Mouse (Mus musculus) CH12.LX (cell line): Measurements from ENCODE around the gene Pithd1. TPM values are rescaled to one million over a fixed set of nuclear protein-coding genes. Genes with fewer than 3 reads are reported as not detected.
"Not testable (repeated sequence)": the region's sequence is repeated elsewhere in the genome, so short reads cannot be mapped to it uniquely, and the experiment has no call there.

Experiments used
- DNase-seq: peaks from one replicate; pipeline ENCODE4 v3.0.0-alpha.2; 2013; ENCODE audit errors: extremely low read depth
- H3K27ac ChIP-seq: 2 replicates; pipeline ENCODE4 v1.5.1; 2012; ENCODE audit warnings: low read depth, mild to moderate bottlenecking, control low read depth, moderate library complexity; ENCODE audit not compliant: insufficient read depth
- H3K27me3 ChIP-seq: replicated peaks from 2 replicates; pipeline ENCODE3; 2012; ENCODE audit warnings: inconsistent platforms
- H3K36me3 ChIP-seq, 2 experiments: replicated peaks in 1 of 2; 2 replicates each; pipeline versions ENCODE3 to v1.6.1; 2012; ENCODE audit warnings: inconsistent platforms in 1 of 2, low read length in 1 of 2, mild to moderate bottlenecking in 1 of 2, mixed read lengths in 1 of 2, moderate library complexity in 1 of 2; ENCODE audit not compliant: control insufficient read depth in 1 of 2, insufficient read depth in 1 of 2
- H3K4me1 ChIP-seq, 2 experiments: 2 replicates each; pipeline ENCODE4 v1.6.1; 2012; ENCODE audit warnings: inconsistent platforms in 1 of 2, moderate library complexity in 1 of 2; ENCODE audit not compliant: insufficient read depth in 2 of 2, control insufficient read depth in 1 of 2
- H3K4me2 ChIP-seq: 2 replicates; pipeline ENCODE4 v1.6.1; 2012; ENCODE audit warnings: low read depth, mild to moderate bottlenecking, control low read depth; ENCODE audit not compliant: poor library complexity, insufficient read depth, severe bottlenecking
- H3K4me3 ChIP-seq, 3 experiments: fragments of 150-350 bp in 1 of 3; sonication (generic) in 1 of 3; replicated peaks in 1 of 3; 2 replicates each; pipeline versions ENCODE3 to v1.5.1; 2011 to 2012; ENCODE audit warnings: low read depth in 2 of 3, low read length in 2 of 3, mild to moderate bottlenecking in 2 of 3, moderate library complexity in 2 of 3, control low read depth in 1 of 3, improper control_type of control experiment in 1 of 3, inconsistent platforms in 1 of 3, mixed read lengths in 1 of 3; ENCODE audit not compliant: poor library complexity in 1 of 3
- H3K79me2 ChIP-seq: replicated peaks from 2 replicates; pipeline ENCODE4 v1.6.1; 2012; ENCODE audit warnings: mild to moderate bottlenecking, moderate library complexity; ENCODE audit not compliant: control insufficient read depth, poor library complexity, insufficient read depth, severe bottlenecking; ENCODE audit errors: extremely low read depth
- H3K9ac ChIP-seq: 2 replicates; pipeline ENCODE4 v1.6.1; 2012; ENCODE audit warnings: low read depth, mild to moderate bottlenecking, control low read depth, moderate library complexity; ENCODE audit not compliant: insufficient read depth
- H3K9me3 ChIP-seq: replicated peaks from 2 replicates; pipeline ENCODE3; 2012; ENCODE audit warnings: low read length, inconsistent platforms, mixed read lengths
- CTCF ChIP-seq, 2 experiments: IDR thresholded peaks in 1 of 2; conservative IDR thresholded peaks in 1 of 2; 2 replicates each; pipeline ENCODE4 v1.5.1; 2011 to 2012; ENCODE audit warnings: low read depth in 2 of 2, low read length in 2 of 2, improper control_type of control experiment in 1 of 2, inconsistent platforms in 1 of 2, mild to moderate bottlenecking in 1 of 2, moderate library complexity in 1 of 2
- E2F4 ChIP-seq: IDR thresholded peaks from 2 replicates; pipeline ENCODE4 v1.6.1; 2011; ENCODE audit warnings: low read depth, low read length, improper control_type of control experiment; ENCODE audit not compliant: insufficient replicate concordance
- ELF1 ChIP-seq: IDR thresholded peaks from 2 replicates; pipeline ENCODE4 v1.6.1; 2014; ENCODE audit warnings: low read depth, mild to moderate bottlenecking, inconsistent platforms, low read length, improper control_type of control experiment
- GABPA ChIP-seq: IDR thresholded peaks from 2 replicates; pipeline ENCODE4 v1.6.1; 2012; ENCODE audit warnings: low read depth, low read length, improper control_type of control experiment, inconsistent platforms; ENCODE audit not compliant: insufficient replicate concordance
- IRF4 ChIP-seq: IDR thresholded peaks from 2 replicates; pipeline ENCODE4 v1.6.1; 2014; ENCODE audit warnings: low read depth, mild to moderate bottlenecking, inconsistent platforms, low read length, improper control_type of control experiment
- MAFK ChIP-seq: IDR thresholded peaks from 2 replicates; pipeline ENCODE4 v1.6.1; 2011; ENCODE audit warnings: low read length, improper control_type of control experiment; ENCODE audit not compliant: insufficient replicate concordance
- MEF2A ChIP-seq: IDR thresholded peaks from 2 replicates; pipeline ENCODE4 v1.6.1; 2014; ENCODE audit warnings: low read depth, mild to moderate bottlenecking, inconsistent platforms, low read length, improper control_type of control experiment, borderline replicate concordance
- PAX5 ChIP-seq: IDR thresholded peaks from 2 replicates; pipeline ENCODE4 v1.6.1; 2012; ENCODE audit warnings: low read length, inconsistent platforms, mixed read lengths
- POLR2AphosphoS2 ChIP-seq: IDR thresholded peaks from 2 replicates; pipeline ENCODE4 v1.6.1; 2011; ENCODE audit warnings: low read depth, low read length, improper control_type of control experiment
- RAD21 ChIP-seq: IDR thresholded peaks from 2 replicates; pipeline ENCODE4 v1.6.1; 2011; ENCODE audit warnings: low read depth, mild to moderate bottlenecking, low read length, improper control_type of control experiment, moderate library complexity
- RCOR1 ChIP-seq: conservative IDR thresholded peaks from 2 replicates; pipeline ENCODE4 v1.6.1; 2012; ENCODE audit warnings: low read depth, mild to moderate bottlenecking, inconsistent platforms, low read length, improper control_type of control experiment
- SIN3A ChIP-seq: IDR thresholded peaks from 2 replicates; pipeline ENCODE4 v1.6.1; 2012; ENCODE audit warnings: low read length, improper control_type of control experiment, inconsistent platforms
- SMC3 ChIP-seq: IDR thresholded peaks from 2 replicates; pipeline ENCODE4 v1.6.1; 2011; ENCODE audit warnings: low read depth, low read length, improper control_type of control experiment
- TCF12 ChIP-seq: IDR thresholded peaks from 2 replicates; pipeline ENCODE4 v1.6.1; 2014; ENCODE audit warnings: low read depth, mild to moderate bottlenecking, inconsistent platforms, low read length, improper control_type of control experiment
- USF2 ChIP-seq: conservative IDR thresholded peaks from 2 replicates; pipeline ENCODE4 v1.6.1; 2011; ENCODE audit warnings: low read depth, low read length, improper control_type of control experiment
- ZKSCAN1 ChIP-seq: IDR thresholded peaks from 2 replicates; pipeline ENCODE4 v1.6.1; 2012; ENCODE audit warnings: low read depth, inconsistent platforms, low read length, improper control_type of control experiment, borderline replicate concordance
- ZNF384 ChIP-seq: IDR thresholded peaks from 2 replicates; pipeline ENCODE4 v1.6.1; 2012; ENCODE audit warnings: low read depth, low read length, improper control_type of control experiment, inconsistent platforms
- dilution Hi-C: fragments of 300-500 bp; cut with MboI; formaldehyde crosslinking; loops from 2 replicates; pipeline ENCODE4 v1.14.3; 2020; ENCODE audit warnings: low sequenced_read_pairs; ENCODE audit not compliant: extremely low pct_unique_long_range_greater_than_20kb, extremely low pct_ligation_motif_present
- in situ Hi-C: fragments of 300-500 bp; cut with MboI; formaldehyde crosslinking; loops from 3 replicates; pipeline ENCODE4 v1.14.3; 2019; ENCODE audit warnings: low sequenced_read_pairs, low pct_ligation_motif_present, low pct_unique_long_range_greater_than_20kb, mixed read lengths
- polyA plus RNA-seq: library from polyadenylated mRNA; unstranded; fragments of >175 nt; gene quantifications from 2 replicates; pipeline ENCODE4 v1.2.1, GENCODE M21; 2012; ENCODE audit warnings: low read depth; ENCODE audit not compliant: insufficient read length
- total RNA-seq, 2 experiments: library from RNA; depleted of rRNA; stranded (reverse); fragments of 300-350 nt in 1 of 2; fragments of >200 nt in 1 of 2; gene quantifications; 2 replicates each; pipeline ENCODE4 v1.2.3; 2012 to 2014

Gene Pithd1
- total and polyA plus RNA-seq, 3 experiments, result 53.2 to 87.5 (median 53.2) TPM

DNA sequence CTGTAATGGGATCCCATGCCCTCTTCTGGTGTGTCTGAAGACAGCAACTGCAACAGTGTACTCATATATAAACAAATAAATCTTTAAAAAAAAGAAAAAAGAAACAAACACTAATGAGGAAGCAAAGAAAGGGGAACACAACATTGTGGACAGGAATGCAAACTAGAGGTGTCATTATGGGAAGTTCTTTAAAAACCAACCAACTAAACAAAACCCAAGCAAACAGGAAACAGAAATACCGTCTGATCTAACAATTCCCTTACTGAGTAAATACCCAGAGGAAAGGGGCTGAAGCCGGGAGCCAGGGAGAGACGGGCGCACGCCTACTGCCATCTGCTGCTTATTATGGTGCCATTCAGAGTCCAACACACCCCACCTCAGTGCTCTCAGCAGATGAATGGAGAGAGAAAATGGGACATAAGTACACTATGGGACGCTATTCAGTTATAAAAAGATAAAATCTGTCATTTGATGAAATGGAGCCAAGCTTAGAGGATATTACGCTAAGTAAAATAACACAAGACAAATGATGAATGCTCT is 5.5 kb downstream of the Pithd1 start:
- no peak overlapping the region for H3K9ac ChIP-seq
- H3K79me2 ChIP-seq, result peaks cover 21% of the 10 kb centered on the region
- peaks cover 40 to 69% of the 10 kb centered on the region in 2 experiments for H3K36me3 ChIP-seq
- no peaks in the 10 kb centered on the region for H3K27me3 ChIP-seq
- TF ChIP-seq RCOR1, result no peak
- TF ChIP-seq CTCF (conservative IDR thresholded peaks at IDR 0.05 in 1 of 2, IDR thresholded peaks at IDR 0.05 in 1 of 2; ENCODE audit: low read depth in 2 of 2, low read length in 2 of 2), result no peak
- TF ChIP-seq POLR2AphosphoS2, result 0 out of 2 replicates have a peak, but pooled peaks have one; percentile 42
- dilution Hi-C loops (no loop called here), in situ Hi-C loops (no loop called here)
- H3K4me1 ChIP-seq, result peaks cover 2 to 19% of the 10 kb centered on the region in 2 experiments; a peak in 2 of 4 replicates
- H3K9me3 ChIP-seq, result no peaks in the 10 kb centered on the region
- H3K4me2 ChIP-seq, result no peak overlapping the region
- H3K4me3 ChIP-seq, result no peak overlapping the region
- no peak overlapping the region for H3K27ac ChIP-seq
- DNase-seq, result no peak

DNA sequence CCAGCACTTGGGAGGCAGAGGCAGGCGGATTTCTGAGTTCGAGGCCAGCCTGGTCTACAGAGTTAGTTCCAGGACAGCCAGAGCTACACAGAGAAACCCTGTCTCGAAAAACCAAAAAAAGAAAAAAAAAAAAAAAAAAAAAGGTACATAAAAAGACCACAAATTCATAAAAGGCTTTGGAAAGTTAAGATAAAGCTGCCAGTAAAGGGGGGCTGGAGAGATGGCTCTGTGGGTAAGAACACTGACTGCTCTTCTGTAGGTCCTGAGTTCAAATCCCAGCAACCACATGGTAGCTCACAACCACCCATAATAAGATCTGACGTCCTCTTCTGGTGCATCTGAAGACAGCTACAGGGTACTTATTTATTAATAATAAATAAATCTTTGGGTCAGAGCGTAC is 6.8 kb downstream of the Pithd1 start:
- peaks cover 1 to 11% of the 10 kb centered on the region in 2 experiments; a peak in 2 of 4 replicates for H3K4me1 ChIP-seq
- H3K79me2 ChIP-seq, H3K4me2 ChIP-seq, in situ Hi-C loops, H3K27me3 ChIP-seq, H3K4me3 ChIP-seq, H3K9ac ChIP-seq, DNase-seq, H3K27ac ChIP-seq, H3K9me3 ChIP-seq, dilution Hi-C loops: not testable (repeated sequence)
- H3K36me3 ChIP-seq, result peaks cover 49 to 76% of the 10 kb centered on the region in 2 experiments

DNA sequence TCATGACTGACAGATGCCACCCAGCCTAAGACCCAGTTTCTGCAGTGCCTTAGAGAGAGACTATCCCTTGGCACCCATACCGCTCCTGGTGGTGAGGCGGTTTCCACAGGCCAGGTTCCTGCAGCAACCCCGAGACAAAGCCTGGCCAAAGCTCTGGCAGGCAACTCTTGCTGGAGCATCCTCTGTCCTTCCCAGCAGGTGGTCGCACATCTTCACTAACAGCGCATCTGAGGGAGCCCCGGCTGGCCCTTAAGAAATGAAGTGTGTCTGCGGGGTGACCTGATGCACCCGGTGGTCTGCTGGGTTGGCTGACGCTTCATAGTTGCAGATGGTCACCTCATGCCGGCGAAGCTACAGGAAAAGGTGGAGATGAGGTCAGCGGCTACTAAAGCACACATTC is 10.9 kb downstream of the Pithd1 start:
- no peak overlapping the region for H3K4me3 ChIP-seq
- H3K27me3 ChIP-seq, result no peaks in the 10 kb centered on the region
- peaks cover 36 to 57% of the 10 kb centered on the region in 2 experiments for H3K36me3 ChIP-seq
- dilution Hi-C loops (no loop called here), in situ Hi-C loops (loop anchor here (5.0 kb wide), 1 partner anchor 76 kb away; the partner anchor contains the start of gene Rpl11)
- H3K9ac ChIP-seq, result no peak overlapping the region
- H3K27ac ChIP-seq, result no peak overlapping the region
- DNase-seq, result no peak
- TF ChIP-seq POLR2AphosphoS2 (no peak), USF2 (no peak), CTCF (conservative IDR thresholded peaks at IDR 0.05 in 1 of 2, IDR thresholded peaks at IDR 0.05 in 1 of 2; ENCODE audit: low read depth in 2 of 2, low read length in 2 of 2) (no peak), ZKSCAN1 (no peak), IRF4 (no peak), SMC3 (no peak), RCOR1 (no peak), TCF12 (no peak), GABPA (no peak), MEF2A (no peak), RAD21 (no peak), PAX5 (no peak), ZNF384 (no peak), E2F4 (no peak), SIN3A (no peak), MAFK (no peak), ELF1 (no peak)
- no peaks in the 10 kb centered on the region for H3K9me3 ChIP-seq
- H3K4me1 ChIP-seq, result peaks cover 3 to 17% of the 10 kb centered on the region in 2 experiments
- H3K79me2 ChIP-seq, result peaks cover 13% of the 10 kb centered on the region
- H3K4me2 ChIP-seq, result no peak overlapping the region
